Mouse (Mus musculus) heart, adult 2 months (tissue): ENCODE results near the gene Fgfr2.

Source experiments
- CTCF ChIP-seq: fragments of 200-600 bp; IDR thresholded peaks from 2 replicates; pipeline ENCODE4 v1.8.1; 2022; ENCODE audit warnings: antibody characterized with exemption, mild to moderate bottlenecking, moderate library complexity
- EP300 ChIP-seq: fragments of 200-500 bp; IDR thresholded peaks from 2 replicates; pipeline ENCODE4 v1.6.1; 2011; ENCODE audit warnings: low read depth, low read length, control low read depth; ENCODE audit not compliant: insufficient read depth
- POLR2A ChIP-seq: fragments of 200-500 bp; IDR thresholded peaks from 2 replicates; pipeline ENCODE4 v1.6.1; 2011; ENCODE audit warnings: mild to moderate bottlenecking, low read depth, low read length, control low read depth; ENCODE audit not compliant: insufficient read depth

DNA sequence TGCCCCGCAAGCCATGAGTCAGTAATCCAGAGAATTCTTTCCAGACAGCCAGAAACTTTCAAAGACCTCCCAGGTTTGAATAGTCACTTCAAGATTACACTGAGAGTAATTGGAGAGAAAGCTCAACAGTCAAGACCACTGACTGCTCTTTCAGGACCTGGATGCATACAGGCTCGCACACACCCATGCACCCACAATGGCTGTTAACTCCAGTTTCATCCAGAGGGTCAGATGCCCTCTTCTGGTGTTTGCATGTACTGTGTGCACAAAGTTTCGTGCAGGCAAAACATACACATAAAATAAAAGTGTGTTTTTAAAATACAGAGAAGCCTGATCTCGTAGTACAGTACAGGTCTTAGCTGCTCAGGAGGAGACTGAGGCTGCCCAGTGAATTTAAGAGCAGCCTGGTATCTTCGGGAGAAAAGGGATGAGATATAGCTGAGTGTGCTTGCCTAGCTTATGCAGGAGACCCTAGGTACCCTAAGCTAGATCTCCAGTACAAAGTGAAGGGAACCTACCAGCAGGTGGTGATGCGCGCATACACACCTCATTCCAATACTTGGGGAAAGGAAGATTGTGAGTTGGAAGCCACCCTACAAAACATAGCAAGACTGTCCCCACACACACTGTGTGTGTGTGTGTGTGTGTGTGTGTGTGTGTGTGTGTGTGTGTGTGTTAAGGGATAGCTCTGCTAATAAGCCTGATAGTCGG lies 9.8 kb downstream of the Fgfr2 start:
- TF ChIP-seq CTCF (peak; percentile 58), EP300 (no peak), POLR2A (no peak)
